15 mouse cellular contexts compared by ENCODE assay signal in the genomic region with DNA sequence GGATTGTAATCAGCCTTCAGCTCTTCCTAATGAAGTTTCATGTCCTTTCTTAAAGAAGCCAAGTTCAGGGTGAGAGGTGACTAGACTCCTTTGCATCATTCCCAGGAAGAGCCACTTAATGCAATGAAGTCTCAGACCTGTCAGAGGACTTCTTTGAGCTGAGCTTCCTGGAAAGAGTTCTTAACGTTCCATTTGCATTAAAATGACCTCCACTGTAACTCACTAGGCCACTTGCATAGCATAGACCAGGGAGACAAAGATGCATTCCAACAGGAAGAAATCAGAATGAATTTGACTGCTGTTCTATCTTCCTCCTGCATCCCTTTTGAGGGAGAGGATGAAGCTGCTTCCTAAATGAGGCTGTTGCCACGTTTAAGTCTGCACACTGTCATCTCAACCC.
"Had no signal": no experiment of that assay in that cellular context is flagged by ENCODE, and none has a peak within 500 bp of the region (broad histone marks: within the 10 kb centered on the region; RNA-seq: fewer than 3 reads in every experiment).

No protein-coding gene starts in this region.

- H3K9ac ChIP-seq: lung, embryonic 14.5 days; midbrain, embryonic 12.5 days; neural tube, embryonic 13.5 days; neural tube, embryonic 15.5 days had no signal

- H3K36me3 ChIP-seq: midbrain, embryonic 10.5 days; midbrain, embryonic 12.5 days; neural tube, embryonic 13.5 days; neural tube, embryonic 15.5 days had no signal

- H3K9me3 ChIP-seq: midbrain, embryonic 10.5 days; midbrain, embryonic 12.5 days; neural tube, embryonic 13.5 days; neural tube, embryonic 15.5 days had no signal

- DNase-seq: lung, adult 18-20 months; lung, embryonic 14.5 days; lung, postnatal 10 days; lung, postnatal 4 days; midbrain, embryonic 14.5 days; right cerebral cortex, postnatal 14 days; thymus, adult 18-20 months; thymus, postnatal 14 days; thymus, postnatal 36 days had no signal

- H3K27ac ChIP-seq: midbrain, embryonic 10.5 days; midbrain, embryonic 12.5 days; neural tube, embryonic 13.5 days; neural tube, embryonic 15.5 days had no signal

- ATAC-seq: midbrain, embryonic 16.5 days had no signal

- H3K4me1 ChIP-seq: midbrain, embryonic 10.5 days; midbrain, embryonic 12.5 days; neural tube, embryonic 13.5 days; neural tube, embryonic 15.5 days had no signal

- H3K27me3 ChIP-seq: midbrain, embryonic 12.5 days; neural tube, embryonic 13.5 days; neural tube, embryonic 15.5 days had no signal

- H3K4me2 ChIP-seq: lung, embryonic 14.5 days; midbrain, embryonic 12.5 days; neural tube, embryonic 13.5 days; neural tube, embryonic 15.5 days had no signal

- H3K4me3 ChIP-seq: midbrain, embryonic 10.5 days; midbrain, embryonic 12.5 days; myocyte; neural tube, embryonic 13.5 days; neural tube, embryonic 15.5 days had no signal
